Mouse (Mus musculus): ENCODE results near the gene Smim22. TPM values are rescaled to one million over a fixed set of nuclear protein-coding genes. Genes with fewer than 3 reads are reported as not detected.
A peak's percentile ranks its signal among the peaks of the same experiment; 100 is the strongest.

The Smim22 gene
- total and polyA plus RNA-seq, 3 experiments, result not detected

- peaks cover 23 to 26% of the 10 kb centered on the region in 2 experiments for H3K36me3 ChIP-seq (ENCODE audit: control insufficient read depth in 1 of 2, insufficient read depth in 2 of 2, low read length in 2 of 2)
- H3K9ac ChIP-seq (ENCODE audit: control insufficient read depth, low read depth, low read length, poor library complexity, severe bottlenecking), result no peak overlapping the region
- no peaks in the 10 kb centered on the region for H3K27me3 ChIP-seq (ENCODE audit: control insufficient read depth in 1 of 2, insufficient read depth in 2 of 2, low read length in 2 of 2)
- TF ChIP-seq HCFC1 (IDR thresholded peaks at IDR 0.05; ENCODE audit: low read depth, low read length) (no peak), GATA1 (IDR thresholded peaks at IDR 0.05; ENCODE audit: low read depth, low read length) (peak; percentile 63), TCF12 (IDR thresholded peaks at IDR 0.05; ENCODE audit: low read depth, low read length) (peak; percentile 61; the same call in 1 of the 2 replicates), ETS1 (IDR thresholded peaks at IDR 0.05; ENCODE audit: low read depth, low read length) (0 out of 2 replicates have a peak, but pooled peaks have one; percentile 29), EP300 (IDR thresholded peaks at IDR 0.05; ENCODE audit: low read depth in 1 of 2, low read length in 2 of 2) (peak; percentile 48 to 75; a peak in 2 of 4 replicates), SIN3A (IDR thresholded peaks at IDR 0.05; ENCODE audit: low read length) (0 out of 2 replicates have a peak, but pooled peaks have one; percentile 26), USF1 (IDR thresholded peaks at IDR 0.05; ENCODE audit: low read depth, low read length) (no peak)
- peaks cover 22% of the 10 kb centered on the region for H3K79me2 ChIP-seq (ENCODE audit: control insufficient read depth, insufficient read depth, low read length, poor library complexity)
- H3K4me1 ChIP-seq (ENCODE audit: control insufficient read depth in 1 of 2, insufficient read depth in 2 of 2, low read length in 2 of 2), result peaks cover 11% of the 10 kb centered on the region in 2 experiments
- H3K4me3 ChIP-seq (ENCODE audit: control insufficient read depth in 1 of 2, insufficient read depth in 1 of 2, low read depth in 2 of 2, low read length in 2 of 2), result no peak overlapping the region
- H3K27ac ChIP-seq (ENCODE audit: control insufficient read depth, low read depth, low read length), result no peak overlapping the region
- DNase-seq (ENCODE audit: low read depth, low spot score), result peak; percentile 34
- H3K9me3 ChIP-seq (replicated peaks; ENCODE audit: insufficient read depth, low read length), result no peaks in the 10 kb centered on the region
Measured at GRCm38 (mm10) chr16:5045322-5045721, 38.2 kb downstream of the Smim22 start.

- DNase-seq (ENCODE audit: low read depth, low spot score), result peak; percentile 44
- TF ChIP-seq MYB (IDR thresholded peaks at IDR 0.05; ENCODE audit: low read depth, low read length) (no peak), TCF12 (IDR thresholded peaks at IDR 0.05; ENCODE audit: low read depth, low read length) (no peak), MAZ (IDR thresholded peaks at IDR 0.05; ENCODE audit: low read depth, low read length) (no peak), BHLHE40 (IDR thresholded peaks at IDR 0.05; ENCODE audit: borderline replicate concordance, low read depth, low read length) (no peak), MEF2A (IDR thresholded peaks at IDR 0.05; ENCODE audit: extremely low read depth, insufficient replicate concordance, low read depth, low read length, poor library complexity, severe bottlenecking) (no peak), POLR2A (IDR thresholded peaks at IDR 0.05; ENCODE audit: control insufficient read depth in 1 of 2, insufficient read depth in 1 of 2, low read depth in 1 of 2, low read length in 2 of 2, poor library complexity in 1 of 2) (no peak; a peak in 1 of 4 replicates), ZKSCAN1 (IDR thresholded peaks at IDR 0.05; ENCODE audit: low read depth, low read length) (no peak), USF1 (IDR thresholded peaks at IDR 0.05; ENCODE audit: low read depth, low read length) (no peak), TBP (IDR thresholded peaks at IDR 0.05; ENCODE audit: low read depth, low read length) (no peak), MAFK (IDR thresholded peaks at IDR 0.05; ENCODE audit: borderline replicate concordance, low read depth, low read length) (no peak), ZNF384 (IDR thresholded peaks at IDR 0.05; ENCODE audit: low read depth, low read length) (no peak), SMC3 (IDR thresholded peaks at IDR 0.05; ENCODE audit: low read depth, low read length) (no peak), USF2 (IDR thresholded peaks at IDR 0.05; ENCODE audit: borderline replicate concordance in 1 of 2, insufficient read depth in 1 of 2, low read depth in 1 of 2, low read length in 2 of 2) (no peak), NRF1 (IDR thresholded peaks at IDR 0.05; ENCODE audit: insufficient read depth, low read depth, low read length, poor library complexity, severe bottlenecking) (no peak), ZMIZ1 (IDR thresholded peaks at IDR 0.05; ENCODE audit: low read depth, low read length) (no peak), SIN3A (IDR thresholded peaks at IDR 0.05; ENCODE audit: low read length) (no peak; the same call in 1 of the 2 replicates), MAX (IDR thresholded peaks at IDR 0.05; ENCODE audit: low read length) (no peak)
- Histone ChIP-seq H3K27me3 (ENCODE audit: control insufficient read depth in 1 of 2, insufficient read depth in 2 of 2, low read length in 2 of 2) (no peaks in the 10 kb centered on the region), H3K9ac (ENCODE audit: control insufficient read depth, low read depth, low read length, poor library complexity, severe bottlenecking) (peak overlapping the region; percentile 87), H3K36me3 (ENCODE audit: control insufficient read depth in 1 of 2, insufficient read depth in 2 of 2, low read length in 2 of 2) (peaks cover 18 to 38% of the 10 kb centered on the region in 2 experiments), H3K79me2 (ENCODE audit: control insufficient read depth, insufficient read depth, low read length, poor library complexity) (peaks cover 38% of the 10 kb centered on the region), H3K4me3 (ENCODE audit: control insufficient read depth in 1 of 2, insufficient read depth in 1 of 2, low read depth in 2 of 2, low read length in 2 of 2) (peak overlapping the region; percentile 78 to 89), H3K9me3 (replicated peaks; ENCODE audit: insufficient read depth, low read length) (no peaks in the 10 kb centered on the region), H3K27ac (ENCODE audit: control insufficient read depth, low read depth, low read length) (peak overlapping the region; percentile 54), H3K4me1 (ENCODE audit: control insufficient read depth in 1 of 2, insufficient read depth in 2 of 2, low read length in 2 of 2) (peaks cover 11% of the 10 kb centered on the region in 2 experiments)
Measured at GRCm38 (mm10) chr16:5049182-5049773, 42.2 kb downstream of the Smim22 start.

Data from MEL (cell line).